ENCODE assay signal across 8 mouse cellular contexts in the genomic region with DNA sequence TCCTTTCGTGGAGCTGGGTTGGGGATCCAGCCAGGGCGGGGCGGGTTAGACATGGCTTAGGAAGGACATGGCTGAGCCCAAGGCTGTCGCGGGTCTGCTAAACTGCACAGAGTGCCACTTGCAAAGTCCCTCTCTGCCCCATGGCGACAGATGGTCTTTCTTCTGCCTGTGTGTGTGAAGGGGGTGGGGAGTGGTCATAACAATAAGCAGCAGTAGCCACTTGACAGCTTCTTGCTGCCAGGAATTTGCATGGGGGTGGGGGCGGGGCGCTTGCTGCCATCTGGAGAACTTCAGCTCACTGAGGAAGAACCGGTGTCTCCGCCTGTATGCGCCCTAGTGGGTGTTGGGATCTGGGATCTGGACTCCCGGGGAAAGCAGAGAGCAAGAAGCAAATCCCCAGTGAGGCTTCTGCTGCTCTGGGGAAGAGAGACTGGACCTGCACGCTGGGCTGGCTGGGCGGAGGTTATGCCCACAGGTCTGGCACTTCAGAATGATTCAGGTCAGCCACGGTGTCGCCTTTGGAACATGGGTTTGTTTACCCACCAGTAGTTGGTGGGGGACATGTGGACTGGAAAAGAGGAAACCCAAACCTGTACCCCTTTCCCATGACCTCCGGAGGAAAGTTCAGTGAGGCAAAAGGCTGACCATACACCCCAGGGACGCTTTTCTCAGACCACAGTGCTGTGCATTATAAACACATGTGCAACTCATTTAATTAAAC.
DNase-seq lines count a peak whose midpoint lies in the region; ATAC-seq lines count a peak whose summit lies in the region.

No protein-coding gene starts in this region.

- peak overlapping the region; percentile 29 for H3K4me3 ChIP-seq in embryonic facial prominence, embryonic 14.5 days (ENCODE audit: low read depth, low read length)
- peak overlapping the region; percentile 42 for H3K4me3 ChIP-seq in heart, embryonic 12.5 days
- peak overlapping the region; percentile 36 for H3K4me3 ChIP-seq in kidney, embryonic 15.5 days (replicated peaks)
- H3K4me3 ChIP-seq in liver, embryonic 15.5 days (replicated peaks): peak overlapping the region; percentile 33
- H3K4me3 ChIP-seq in neural tube, embryonic 14.5 days (ENCODE audit: low read depth, low read length): peak overlapping the region; percentile 18

- H3K36me3 ChIP-seq in embryonic facial prominence, embryonic 14.5 days (ENCODE audit: control insufficient read depth, insufficient read depth, low read length): no peaks in the 10 kb centered on the region
- no peaks in the 10 kb centered on the region for H3K36me3 ChIP-seq in heart, embryonic 12.5 days
- H3K36me3 ChIP-seq in kidney, embryonic 15.5 days: no peaks in the 10 kb centered on the region
- H3K36me3 ChIP-seq in liver, embryonic 15.5 days (replicated peaks): no peaks in the 10 kb centered on the region
- no peaks in the 10 kb centered on the region for H3K36me3 ChIP-seq in neural tube, embryonic 14.5 days (ENCODE audit: control insufficient read depth, insufficient read depth, low read length)

- H3K27me3 ChIP-seq in embryonic facial prominence, embryonic 14.5 days (replicated peaks; ENCODE audit: control insufficient read depth, insufficient read depth, low read length): no peaks in the 10 kb centered on the region
- no peaks in the 10 kb centered on the region for H3K27me3 ChIP-seq in heart, embryonic 12.5 days (replicated peaks)
- H3K27me3 ChIP-seq in kidney, embryonic 15.5 days: no peaks in the 10 kb centered on the region
- no peaks in the 10 kb centered on the region for H3K27me3 ChIP-seq in liver, embryonic 15.5 days
- no peaks in the 10 kb centered on the region for H3K27me3 ChIP-seq in neural tube, embryonic 14.5 days (ENCODE audit: control insufficient read depth, insufficient read depth, low read length)

- H3K4me2 ChIP-seq in embryonic facial prominence, embryonic 14.5 days (ENCODE audit: low read depth, low read length): peak overlapping the region; percentile 68
- peak overlapping the region; percentile 70 for H3K4me2 ChIP-seq in heart, embryonic 12.5 days
- peak overlapping the region; percentile 69 for H3K4me2 ChIP-seq in kidney, embryonic 15.5 days
- H3K4me2 ChIP-seq in liver, embryonic 15.5 days: peak overlapping the region; percentile 57
- peak overlapping the region; percentile 46 for H3K4me2 ChIP-seq in neural tube, embryonic 14.5 days (ENCODE audit: low read depth, low read length)

- peak; percentile 93 for ATAC-seq in embryonic facial prominence, embryonic 14.5 days (ENCODE audit: low read depth)
- peak; percentile 91 for ATAC-seq in heart, embryonic 12.5 days (ENCODE audit: insufficient number of reproducible peaks, low FRiP score)
- ATAC-seq in kidney, embryonic 15.5 days (replicated peaks; ENCODE audit: low FRiP score): peak; percentile 94
- peak; percentile 28; the same call in 1 of the 2 replicates for ATAC-seq in liver, embryonic 15.5 days (ENCODE audit: insufficient read depth)
- peak; percentile 91 for ATAC-seq in neural tube, embryonic 14.5 days (ENCODE audit: low read depth)

- peak; percentile 4 to 29 for DNase-seq in left cerebral cortex, adult 18-20 months (ENCODE audit: low spot score in 2 of 2)
- DNase-seq in left cerebral cortex, adult 11 months (ENCODE audit: low spot score): no peak
- DNase-seq in embryonic facial prominence, embryonic 14.5 days (ENCODE audit: low spot score): peak; percentile 91
- peak; percentile 48 for DNase-seq in testis, postnatal 10 days (ENCODE audit: low spot score)

- WGBS in embryonic facial prominence, embryonic 14.5 days: 6% methylated on average over 18 of the region's 18 CpGs
- WGBS in heart, embryonic 12.5 days: 3% methylated on average over 18 of the region's 18 CpGs
- WGBS in kidney, embryonic 15.5 days: 2% methylated on average over 18 of the region's 18 CpGs
- WGBS in liver, embryonic 15.5 days (ENCODE audit: insufficient replicate concordance): 7% methylated on average over 18 of the region's 18 CpGs
- 3% methylated on average over 18 of the region's 18 CpGs for WGBS in neural tube, embryonic 14.5 days

- no peaks in the 10 kb centered on the region for H3K9me3 ChIP-seq in embryonic facial prominence, embryonic 14.5 days (ENCODE audit: control insufficient read depth, low read length)
- H3K9me3 ChIP-seq in heart, embryonic 12.5 days (replicated peaks): no peaks in the 10 kb centered on the region
- H3K9me3 ChIP-seq in kidney, embryonic 15.5 days (replicated peaks): no peaks in the 10 kb centered on the region
- H3K9me3 ChIP-seq in liver, embryonic 15.5 days (replicated peaks): no peaks in the 10 kb centered on the region
- H3K9me3 ChIP-seq in neural tube, embryonic 14.5 days (ENCODE audit: control insufficient read depth, low read length): no peaks in the 10 kb centered on the region

- H3K27ac ChIP-seq in embryonic facial prominence, embryonic 14.5 days (replicated peaks; ENCODE audit: low read depth, low read length): peak overlapping the region; percentile 65
- H3K27ac ChIP-seq in heart, embryonic 12.5 days (ENCODE audit: poor library complexity, severe bottlenecking): peak overlapping the region; percentile 86
- peak overlapping the region; percentile 83 for H3K27ac ChIP-seq in kidney, embryonic 15.5 days
- 0 out of 2 replicates have a peak overlapping the region, but pooled peaks have one; percentile 14 for H3K27ac ChIP-seq in liver, embryonic 15.5 days (replicated peaks)
- peak overlapping the region; percentile 62 for H3K27ac ChIP-seq in neural tube, embryonic 14.5 days (ENCODE audit: low read depth, low read length)

- H3K4me1 ChIP-seq in embryonic facial prominence, embryonic 14.5 days (ENCODE audit: control insufficient read depth, insufficient read depth, low read length): peaks cover 24% of the 10 kb centered on the region
- peaks cover 15% of the 10 kb centered on the region for H3K4me1 ChIP-seq in heart, embryonic 12.5 days (replicated peaks)
- H3K4me1 ChIP-seq in kidney, embryonic 15.5 days: peaks cover 21% of the 10 kb centered on the region
- no peaks in the 10 kb centered on the region for H3K4me1 ChIP-seq in liver, embryonic 15.5 days (replicated peaks)
- peaks cover 14% of the 10 kb centered on the region for H3K4me1 ChIP-seq in neural tube, embryonic 14.5 days (ENCODE audit: control insufficient read depth, insufficient read depth, low read length)

- peak overlapping the region; percentile 54 for H3K9ac ChIP-seq in embryonic facial prominence, embryonic 14.5 days (ENCODE audit: low read depth, low read length)
- peak overlapping the region; percentile 60; the same call in 1 of the 2 replicates for H3K9ac ChIP-seq in heart, embryonic 12.5 days
- peak overlapping the region; percentile 42 for H3K9ac ChIP-seq in kidney, embryonic 15.5 days
- H3K9ac ChIP-seq in liver, embryonic 15.5 days: no peak overlapping the region
- H3K9ac ChIP-seq in neural tube, embryonic 14.5 days (replicated peaks; ENCODE audit: low read depth, low read length): peak overlapping the region; percentile 29; the same call in 1 of the 2 replicates

Comparison
In these comparisons a context has a peak if more than half of its experiments do, and no peak if none do; other contexts are left out.
1. ATAC-seq: peak in every context shown above with its lines; median percentile 94 in kidney, embryonic 15.5 days; 93 in embryonic facial prominence, embryonic 14.5 days; 91 in heart, embryonic 12.5 days; 91 in neural tube, embryonic 14.5 days; 28 in liver, embryonic 15.5 days.
2. H3K27ac ChIP-seq: peak in every context shown above with its lines; median percentile 86 in heart, embryonic 12.5 days; 83 in kidney, embryonic 15.5 days; 65 in embryonic facial prominence, embryonic 14.5 days; 62 in neural tube, embryonic 14.5 days; 14 in liver, embryonic 15.5 days.